In the genomic region with DNA sequence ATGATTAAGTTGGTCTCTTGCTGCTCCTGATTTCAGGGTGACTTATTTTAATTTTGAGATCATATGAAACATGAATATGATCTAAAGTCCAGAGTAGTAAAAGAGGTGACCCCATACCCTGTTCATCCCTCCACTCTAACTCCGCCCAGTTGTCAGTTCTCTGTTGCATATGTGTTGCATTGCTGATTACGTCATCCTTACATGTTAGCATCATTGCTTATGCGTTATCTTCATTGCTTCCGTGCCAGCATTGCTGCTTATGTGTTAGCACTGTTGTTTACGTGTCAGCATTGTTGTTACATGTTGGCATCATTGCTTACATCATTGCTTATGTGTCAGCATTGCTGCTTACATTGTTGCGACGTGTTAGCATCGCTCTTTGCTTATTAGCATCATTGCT, we compare ENCODE assay signal across 15 mouse cellular contexts. TPM values are rescaled to one million over a fixed set of nuclear protein-coding genes. Genes with fewer than 3 reads are reported as not detected.
A peak's percentile ranks its signal among the peaks of the same experiment; 100 is the strongest.
DNase-seq lines count a peak whose midpoint lies in the region; ATAC-seq and TF ChIP-seq lines count a peak whose summit lies in the region.
"Had no signal": no experiment of that assay in that cellular context is flagged by ENCODE, and none has a peak within 500 bp of the region (broad histone marks: within the 10 kb centered on the region; RNA-seq: fewer than 3 reads in every experiment).

No protein-coding gene starts in this region.

- no peak overlapping the region for H3K9ac ChIP-seq in heart, postnatal 0 days (replicated peaks; ENCODE audit: low read depth, low read length)
- no peak overlapping the region for H3K9ac ChIP-seq in heart, embryonic 12.5 days
- H3K9ac ChIP-seq in lung, embryonic 15.5 days, result no peak overlapping the region
- H3K9ac ChIP-seq: hindbrain, embryonic 12.5 days; liver, embryonic 13.5 days had no signal

- peaks cover 84% of the 10 kb centered on the region for H3K4me1 ChIP-seq in heart, postnatal 0 days (ENCODE audit: control insufficient read depth, insufficient read depth)
- H3K4me1 ChIP-seq in heart, embryonic 12.5 days (replicated peaks), result peaks cover 84% of the 10 kb centered on the region
- peaks cover 60% of the 10 kb centered on the region for H3K4me1 ChIP-seq in lung, embryonic 15.5 days

- WGBS in heart, postnatal 0 days, result 82% methylated on average over 8 of the region's 8 CpGs
- WGBS in heart, embryonic 12.5 days, result 92% methylated on average over 8 of the region's 8 CpGs
- WGBS in lung, embryonic 15.5 days, result 85% methylated on average over 8 of the region's 8 CpGs

- no peak overlapping the region for H3K4me3 ChIP-seq in heart, postnatal 0 days (ENCODE audit: low read depth, low read length)
- no peak overlapping the region for H3K4me3 ChIP-seq in heart, embryonic 12.5 days
- no peak overlapping the region for H3K4me3 ChIP-seq in lung, embryonic 15.5 days
- H3K4me3 ChIP-seq: hindbrain, embryonic 12.5 days; liver, embryonic 13.5 days had no signal

- H3K4me2 ChIP-seq in heart, postnatal 0 days (ENCODE audit: low read depth, low read length), result no peak overlapping the region
- no peak overlapping the region for H3K4me2 ChIP-seq in heart, embryonic 12.5 days
- H3K4me2 ChIP-seq in lung, embryonic 15.5 days, result no peak overlapping the region
- H3K4me2 ChIP-seq: hindbrain, embryonic 12.5 days; liver, embryonic 13.5 days had no signal

- TF ChIP-seq CTCF in heart, postnatal 0 days (IDR thresholded peaks at IDR 0.05; ENCODE audit: low read depth), result no peak

- no peaks in the 10 kb centered on the region for H3K27me3 ChIP-seq in heart, postnatal 0 days (ENCODE audit: control insufficient read depth, insufficient read depth, low read length)
- no peaks in the 10 kb centered on the region for H3K27me3 ChIP-seq in heart, embryonic 12.5 days (replicated peaks)
- no peaks in the 10 kb centered on the region for H3K27me3 ChIP-seq in lung, embryonic 15.5 days
- H3K27me3 ChIP-seq: CH12.LX; hindbrain, embryonic 12.5 days; liver, embryonic 13.5 days; Patski had no signal

- H3K27ac ChIP-seq in heart, postnatal 0 days (ENCODE audit: low read depth), result peak overlapping the region; percentile 96
- no peak overlapping the region for H3K27ac ChIP-seq in heart, embryonic 12.5 days (ENCODE audit: poor library complexity, severe bottlenecking)
- H3K27ac ChIP-seq in lung, embryonic 15.5 days, result peak overlapping the region; percentile 94
- H3K27ac ChIP-seq: liver, embryonic 13.5 days had no signal

- no peaks in the 10 kb centered on the region for H3K9me3 ChIP-seq in heart, postnatal 0 days (replicated peaks; ENCODE audit: control insufficient read depth, low read length)
- no peaks in the 10 kb centered on the region for H3K9me3 ChIP-seq in heart, embryonic 12.5 days (replicated peaks)
- no peaks in the 10 kb centered on the region for H3K9me3 ChIP-seq in lung, embryonic 15.5 days
- H3K9me3 ChIP-seq: hindbrain, embryonic 12.5 days; liver, embryonic 13.5 days had no signal

- no peak for ATAC-seq in heart, postnatal 0 days (ENCODE audit: insufficient read depth, low read depth)
- no peak for ATAC-seq in heart, embryonic 12.5 days (ENCODE audit: insufficient number of reproducible peaks, low FRiP score)
- ATAC-seq in lung, embryonic 15.5 days (ENCODE audit: borderline replicate concordance, extremely low read depth, low FRiP score, low TSS enrichment), result no peak
- peak; percentile 28 for ATAC-seq in granulocyte monocyte progenitor cell, adult 5-6 weeks (replicated peaks; ENCODE audit: poor library complexity, severe bottlenecking)
- ATAC-seq in monocyte, adult 5-6 weeks (replicated peaks; ENCODE audit: insufficient number of reproducible peaks, low FRiP score, low TSS enrichment, poor library complexity, severe bottlenecking), result no peak

- TF ChIP-seq EP300 in heart, postnatal 0 days (IDR thresholded peaks at IDR 0.05; ENCODE audit: low read depth), result no peak

- no peaks in the 10 kb centered on the region for H3K36me3 ChIP-seq in heart, postnatal 0 days (replicated peaks; ENCODE audit: control insufficient read depth, insufficient read depth, low read length)
- H3K36me3 ChIP-seq in heart, embryonic 12.5 days, result no peaks in the 10 kb centered on the region
- no peaks in the 10 kb centered on the region for H3K36me3 ChIP-seq in lung, embryonic 15.5 days
- H3K36me3 ChIP-seq: hindbrain, embryonic 12.5 days; liver, embryonic 13.5 days had no signal

- no peak for DNase-seq in heart, postnatal 0 days (ENCODE audit: low spot score)
- no peak for DNase-seq in lung, postnatal 10 days
- DNase-seq in MN1 (ENCODE audit: low spot score), result peak; percentile 78
- no peak for DNase-seq in thymus, postnatal 10 days (ENCODE audit: low spot score in 2 of 2)
- DNase-seq: cerebellum, adult 18-20 months; liver, embryonic 13.5 days; retina, postnatal 1 day; thymus, postnatal 25 days had no signal

RNA-seq across cellular contexts. Expression of a gene that starts 51.8 kb away (rescaled TPM):
- total RNA-seq in heart, postnatal 0 days (2014; rRNA removed; ENCODE audit: low replicate concordance), result 113 and 120 TPM in 2 replicates
- polyA plus RNA-seq in heart, postnatal 0 days (2015; fragmentation: Nextera tagmentation; extraction: Ambion mirVana), result 53.5 and 59.3 TPM in 2 replicates
- polyA plus RNA-seq in heart, embryonic 12.5 days (2016; fragmentation: Nextera tagmentation; extraction: Ambion mirVana), result 37.3 and 42.0 TPM in 2 replicates
- 24.1 and 25.3 TPM in 2 replicates for polyA plus RNA-seq in lung, embryonic 15.5 days (2015; fragmentation: Nextera tagmentation; extraction: Ambion mirVana)
- 29.7 and 42.5 TPM in 2 replicates for total RNA-seq in granulocyte monocyte progenitor cell, adult 5-6 weeks (2014; fragmentation: Nextera tagmentation)
- total RNA-seq in granulocyte monocyte progenitor cell, adult 5-6 weeks (2017), result 15.9 and 25.3 TPM in 2 replicates
- 26.0 to 55.3 TPM (median 29.2 TPM) in 3 replicates for total RNA-seq in monocyte, adult 5-6 weeks (2017)
